Mouse (Mus musculus): ENCODE measurements at regions not wholly inside any gene's neighbourhood (a gene's known extent, or its start where the extent isn't known, plus 50 kb on each side); places are given as distances from the start of the nearest gene placed in this dataset. TPM values are rescaled to one million over a fixed set of nuclear protein-coding genes. Genes with fewer than 3 reads are reported as not detected.

DNA sequence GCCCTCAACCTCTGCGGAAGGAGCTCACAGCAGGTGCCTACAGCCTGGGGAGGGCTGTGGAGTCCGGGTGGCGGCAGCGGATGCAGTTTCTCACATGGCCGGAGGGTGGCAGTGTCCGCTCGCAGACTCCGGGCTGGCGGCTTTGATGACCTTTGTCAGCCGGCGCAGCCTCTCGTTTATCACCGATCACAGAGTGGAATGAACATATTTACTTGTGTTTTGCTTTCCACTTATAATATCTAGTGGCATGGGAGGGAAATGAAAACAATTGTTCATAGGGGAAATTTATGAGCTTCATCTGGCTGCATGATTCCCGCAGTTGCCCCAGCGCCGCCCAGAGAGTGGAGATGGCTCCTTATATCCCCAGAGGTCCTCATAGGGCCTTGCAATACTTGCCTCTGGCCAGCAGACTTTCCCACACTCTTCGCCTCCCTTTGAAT, 99.2 kb upstream of the Zfp507 start:
- Histone ChIP-seq H3K9ac (no peak overlapping the region), H3K4me3 (peak overlapping the region; percentile 39), H3K4me1 (no peaks in the 10 kb centered on the region), H3K4me2 (peak overlapping the region; percentile 64), H3K36me3 (no peaks in the 10 kb centered on the region), H3K9me3 (no peaks in the 10 kb centered on the region), H3K27me3 (replicated peaks) (peaks cover 11% of the 10 kb centered on the region; the same call in 1 of the 2 replicates), H3K27ac (replicated peaks) (no peak overlapping the region)
- no peak for ATAC-seq (ENCODE audit: extremely low read depth, insufficient number of reproducible peaks, low FRiP score, low TSS enrichment)
- 4% methylated on average over 17 of the region's 17 CpGs for WGBS

DNA sequence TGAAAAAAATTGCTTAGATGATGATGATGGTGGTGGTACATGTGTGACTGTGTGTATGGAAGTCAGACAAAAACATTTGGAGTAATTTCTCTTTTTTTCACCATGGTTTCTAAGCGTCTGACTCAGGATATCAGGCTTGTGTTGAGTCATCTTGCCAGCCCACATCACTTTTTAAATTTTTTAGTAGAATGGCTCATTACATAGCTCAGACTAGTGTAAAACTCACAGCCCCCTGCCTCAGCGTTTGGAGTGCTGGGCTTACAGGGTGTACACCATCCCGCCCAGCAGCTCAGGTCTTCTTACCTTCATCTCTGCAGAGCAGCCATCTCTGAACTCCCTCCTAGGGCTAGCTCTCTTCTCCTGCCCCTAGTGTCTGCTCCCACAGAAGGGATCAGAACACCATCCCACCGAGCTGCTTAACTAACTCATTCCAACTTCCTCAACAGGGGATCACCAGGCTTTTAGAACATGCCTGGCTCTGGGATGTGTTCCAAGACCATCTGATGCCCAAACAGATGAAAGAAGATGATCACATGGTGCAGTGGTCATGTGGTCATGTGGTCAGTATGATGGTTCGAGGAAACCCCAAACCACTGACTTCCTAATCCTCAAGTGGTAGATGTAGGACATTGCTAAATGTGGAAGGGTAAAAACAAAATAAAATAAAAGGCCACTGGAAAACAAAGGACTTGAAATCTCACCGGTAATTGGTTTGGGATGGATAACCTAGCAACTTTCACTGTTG, 96.1 kb upstream of the Zfp507 start:
- Histone ChIP-seq H3K27me3 (replicated peaks) (peaks cover 11% of the 10 kb centered on the region; the same call in 1 of the 2 replicates), H3K9ac (no peak overlapping the region), H3K27ac (replicated peaks) (no peak overlapping the region), H3K4me2 (no peak overlapping the region), H3K4me1 (no peaks in the 10 kb centered on the region), H3K4me3 (no peak overlapping the region), H3K9me3 (no peaks in the 10 kb centered on the region), H3K36me3 (no peaks in the 10 kb centered on the region)
- ATAC-seq (ENCODE audit: extremely low read depth, insufficient number of reproducible peaks, low FRiP score, low TSS enrichment), result no peak
- 73% methylated on average over 6 of the region's 6 CpGs for WGBS

DNA sequence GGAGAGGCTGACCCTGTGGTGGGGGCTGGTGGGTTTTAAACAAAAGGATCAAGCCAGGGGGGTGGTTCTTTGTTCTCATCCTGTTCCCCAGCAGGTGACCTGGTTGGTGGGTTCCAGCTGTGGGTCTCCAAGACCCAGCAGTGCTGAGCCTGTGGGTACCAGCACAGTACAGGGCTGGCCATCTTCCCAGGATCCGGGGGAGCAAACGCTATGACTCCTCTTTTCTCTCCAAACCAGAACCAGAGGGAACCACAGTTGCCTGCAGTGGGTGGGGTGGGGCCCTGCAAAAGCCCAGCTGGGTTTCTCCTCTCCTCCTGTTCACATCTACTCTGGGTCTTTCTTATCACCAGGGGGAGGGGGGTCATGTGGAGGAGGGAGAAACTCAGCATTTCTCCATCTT, 90.5 kb upstream of the Zfp507 start:
- H3K27me3 ChIP-seq (replicated peaks), result no peaks in the 10 kb centered on the region
- no peaks in the 10 kb centered on the region for H3K9me3 ChIP-seq
- H3K4me3 ChIP-seq, result no peak overlapping the region
- WGBS, result 9% methylated on average over 2 of the region's 2 CpGs
- H3K9ac ChIP-seq, result no peak overlapping the region
- no peak overlapping the region for H3K4me2 ChIP-seq
- no peaks in the 10 kb centered on the region for H3K36me3 ChIP-seq
- no peak for ATAC-seq (ENCODE audit: extremely low read depth, insufficient number of reproducible peaks, low FRiP score, low TSS enrichment)
- no peaks in the 10 kb centered on the region for H3K4me1 ChIP-seq
- H3K27ac ChIP-seq (replicated peaks), result no peak overlapping the region

DNA sequence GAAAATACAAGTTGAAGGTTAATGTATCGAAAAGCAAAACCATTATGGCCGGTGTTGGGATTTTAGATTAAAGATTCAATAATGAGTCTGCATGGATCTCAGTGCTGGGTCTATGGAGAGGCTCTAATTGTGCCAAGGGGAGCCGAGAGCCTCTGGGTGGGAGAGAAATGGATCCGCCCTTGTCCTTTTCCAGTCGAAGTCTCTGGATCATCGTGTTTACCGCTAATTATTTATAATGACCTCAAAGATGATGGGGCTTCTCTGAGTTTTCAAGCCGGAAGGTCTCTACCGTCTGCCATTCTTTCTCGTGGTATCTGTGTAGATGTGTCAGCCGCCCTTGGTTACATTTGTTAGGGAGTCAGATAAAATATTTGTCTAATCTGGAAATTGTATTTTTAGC, 83.2 kb upstream of the Zfp507 start:
- Histone ChIP-seq H3K4me2 (no peak overlapping the region), H3K4me3 (no peak overlapping the region), H3K9me3 (peaks cover 4% of the 10 kb centered on the region; the same call in 1 of the 2 replicates), H3K9ac (no peak overlapping the region), H3K27me3 (replicated peaks) (no peaks in the 10 kb centered on the region), H3K27ac (replicated peaks) (no peak overlapping the region), H3K4me1 (0 out of 2 replicates have a peak, but pooled peaks cover 6% of the 10 kb centered on the region), H3K36me3 (no peaks in the 10 kb centered on the region)
- 64% methylated on average over 11 of the region's 11 CpGs for WGBS
- no peak for ATAC-seq (ENCODE audit: extremely low read depth, insufficient number of reproducible peaks, low FRiP score, low TSS enrichment)

DNA sequence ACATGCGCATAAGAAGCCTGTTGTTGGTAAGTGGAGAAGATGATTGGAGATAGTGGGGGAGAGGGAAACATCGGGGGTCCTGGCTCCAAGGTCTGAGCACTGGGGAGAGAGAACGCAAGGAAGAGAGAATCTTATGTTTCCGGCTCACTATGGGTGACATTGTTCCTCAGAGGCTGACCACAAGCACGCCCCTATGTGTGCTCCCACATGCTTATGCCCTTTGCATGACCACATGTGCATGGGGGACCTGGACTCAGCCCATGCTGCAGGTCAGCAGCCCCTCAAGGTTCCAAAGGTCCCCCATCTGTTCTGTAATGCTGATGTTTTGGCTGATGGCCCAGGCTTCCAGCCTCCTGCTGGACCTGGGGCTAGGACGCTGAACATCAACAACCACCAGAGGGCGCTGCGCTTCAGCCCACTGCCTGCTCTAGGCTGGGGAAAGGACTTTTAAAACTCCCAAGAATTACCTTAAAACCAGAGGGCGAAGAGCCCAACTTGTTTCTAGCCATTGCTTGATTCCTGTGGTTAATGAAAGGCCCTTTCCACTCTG, 77.0 kb upstream of the Zfp507 start:
- Histone ChIP-seq H3K4me3 (no peak overlapping the region), H3K9me3 (peaks cover 4% of the 10 kb centered on the region; the same call in 1 of the 2 replicates), H3K27ac (replicated peaks) (no peak overlapping the region), H3K4me2 (no peak overlapping the region), H3K27me3 (replicated peaks) (no peaks in the 10 kb centered on the region), H3K4me1 (no peaks in the 10 kb centered on the region), H3K9ac (no peak overlapping the region), H3K36me3 (no peaks in the 10 kb centered on the region)
- WGBS, result 44% methylated on average over 9 of the region's 9 CpGs
- ATAC-seq (ENCODE audit: extremely low read depth, insufficient number of reproducible peaks, low FRiP score, low TSS enrichment), result no peak

DNA sequence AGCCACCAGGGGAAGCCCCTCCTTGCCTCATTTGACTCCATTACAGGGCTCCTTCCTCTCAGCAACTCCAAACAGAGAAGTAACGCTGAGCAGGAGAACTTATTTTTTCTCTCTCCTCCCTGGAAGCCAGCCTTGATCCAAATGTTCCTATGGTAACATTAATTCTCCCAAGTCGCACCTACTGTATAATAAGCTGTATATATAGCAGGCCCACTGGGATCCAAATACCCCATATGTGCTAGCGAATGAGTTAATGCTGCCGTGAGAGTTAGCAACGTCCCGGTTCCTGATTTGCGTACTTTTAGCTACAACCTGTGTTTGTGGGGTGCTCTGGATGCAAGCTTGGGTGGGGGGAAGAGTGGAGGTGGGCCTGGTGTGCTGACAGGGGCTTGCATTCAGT, 75.4 kb upstream of the Zfp507 start:
- Histone ChIP-seq H3K4me2 (no peak overlapping the region), H3K4me1 (no peaks in the 10 kb centered on the region), H3K9ac (no peak overlapping the region), H3K27ac (replicated peaks) (no peak overlapping the region), H3K36me3 (no peaks in the 10 kb centered on the region), H3K27me3 (replicated peaks) (no peaks in the 10 kb centered on the region), H3K9me3 (peaks cover 12% of the 10 kb centered on the region), H3K4me3 (no peak overlapping the region)
- 71% methylated on average over 7 of the region's 7 CpGs for WGBS
- no peak for ATAC-seq (ENCODE audit: extremely low read depth, insufficient number of reproducible peaks, low FRiP score, low TSS enrichment)

DNA sequence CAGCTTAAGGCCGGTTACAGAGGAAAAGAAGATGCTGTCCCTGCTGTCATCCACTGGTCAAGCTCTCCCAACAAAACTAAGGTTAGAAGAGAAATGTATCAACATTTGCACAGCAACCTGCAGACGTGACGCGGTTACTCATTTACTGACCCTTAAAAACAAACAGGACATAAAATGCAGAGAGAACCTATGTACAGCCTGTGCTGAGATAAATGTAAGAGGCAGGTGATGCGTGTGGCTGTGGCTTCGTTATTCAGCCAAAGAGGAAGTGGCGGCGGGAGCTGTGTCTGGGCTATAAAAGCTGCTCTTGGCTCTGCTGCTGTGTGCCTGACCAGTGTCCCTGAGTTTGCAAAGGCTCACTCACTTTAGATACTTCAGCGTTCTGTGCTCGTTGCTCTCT, 58.2 kb upstream of the Zfp507 start:
- Histone ChIP-seq H3K4me2 (no peak overlapping the region), H3K9me3 (peaks cover 5% of the 10 kb centered on the region; the same call in 1 of the 2 replicates), H3K4me3 (no peak overlapping the region), H3K9ac (no peak overlapping the region), H3K36me3 (no peaks in the 10 kb centered on the region), H3K27me3 (replicated peaks) (no peaks in the 10 kb centered on the region), H3K4me1 (0 out of 2 replicates have a peak, but pooled peaks cover 4% of the 10 kb centered on the region), H3K27ac (replicated peaks) (no peak overlapping the region)
- WGBS, result 71% methylated on average over 10 of the region's 10 CpGs
- ATAC-seq (ENCODE audit: extremely low read depth, insufficient number of reproducible peaks, low FRiP score, low TSS enrichment), result no peak

DNA sequence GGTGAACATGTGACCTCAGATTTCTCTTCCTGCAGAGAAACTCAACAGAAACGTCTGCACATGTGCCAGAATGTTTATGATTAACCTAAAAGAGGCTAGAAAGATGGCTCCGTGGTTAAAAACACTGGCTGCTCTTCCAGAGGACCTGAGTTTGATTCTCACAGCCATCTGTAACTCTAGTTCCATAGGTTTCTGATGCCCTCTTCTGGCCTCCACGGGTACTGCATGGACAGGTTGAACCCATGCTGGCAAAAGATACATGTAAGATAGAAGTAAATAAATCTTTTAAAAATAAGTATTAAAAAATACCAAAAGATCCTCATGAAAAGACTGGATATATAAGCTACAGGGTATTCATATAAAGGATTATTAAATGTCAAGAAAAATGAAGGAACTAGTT, 56.8 kb upstream of the Zfp507 start:
- no peak for ATAC-seq (ENCODE audit: extremely low read depth, insufficient number of reproducible peaks, low FRiP score, low TSS enrichment)
- H3K4me2 ChIP-seq, result no peak overlapping the region
- H3K36me3 ChIP-seq, result no peaks in the 10 kb centered on the region
- H3K9me3 ChIP-seq, result peaks cover 5% of the 10 kb centered on the region; the same call in 1 of the 2 replicates
- H3K27ac ChIP-seq (replicated peaks), result no peak overlapping the region
- 0 out of 2 replicates have a peak, but pooled peaks cover 4% of the 10 kb centered on the region for H3K4me1 ChIP-seq
- H3K4me3 ChIP-seq, result no peak overlapping the region
- no peak overlapping the region for H3K9ac ChIP-seq
- no peaks in the 10 kb centered on the region for H3K27me3 ChIP-seq (replicated peaks)
- 20% methylated on average over 3 of the region's 3 CpGs for WGBS

DNA sequence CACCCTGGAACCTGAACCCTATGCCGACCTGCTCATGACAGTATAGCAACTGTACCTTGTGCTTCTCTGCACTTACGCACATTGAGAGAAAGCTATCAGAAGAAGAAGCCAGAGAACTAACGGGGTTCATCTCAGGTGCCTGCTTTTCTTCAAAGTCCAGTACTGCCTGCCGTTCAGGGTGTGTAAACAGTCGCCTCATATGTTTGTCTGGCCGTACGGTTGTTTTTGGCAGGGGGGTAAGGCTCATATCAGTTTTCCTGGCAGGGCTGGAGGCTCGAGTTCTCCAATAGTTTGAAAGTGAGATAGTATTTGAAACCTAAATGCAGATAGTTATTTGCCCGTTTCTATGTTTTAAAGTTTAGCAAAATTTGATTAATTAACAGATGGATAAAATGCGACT, 54.9 kb upstream of the Zfp507 start:
- Histone ChIP-seq H3K27me3 (replicated peaks) (no peaks in the 10 kb centered on the region; the same call in 1 of the 2 replicates), H3K9me3 (peaks cover 5% of the 10 kb centered on the region; the same call in 1 of the 2 replicates), H3K36me3 (no peaks in the 10 kb centered on the region), H3K4me1 (0 out of 2 replicates have a peak, but pooled peaks cover 4% of the 10 kb centered on the region), H3K4me2 (no peak overlapping the region), H3K9ac (no peak overlapping the region), H3K4me3 (no peak overlapping the region), H3K27ac (replicated peaks) (no peak overlapping the region)
- WGBS, result 46% methylated on average over 10 of the region's 10 CpGs
- no peak for ATAC-seq (ENCODE audit: extremely low read depth, insufficient number of reproducible peaks, low FRiP score, low TSS enrichment)

Small RNA genes lying in the stretch of these regions (microRNA-seq; reads per million reads assigned to microRNA genes)
- not detected for gene Gm23292

Data from heart, embryonic 13.5 days (tissue).